Mouse (Mus musculus) hematopoietic multipotent progenitor cell, adult 10-12 weeks (in vitro differentiated cells): ENCODE results near the gene Haus5. TPM values are rescaled to one million over a fixed set of nuclear protein-coding genes. Genes with fewer than 3 reads are reported as not detected.

Experiments
- polyA plus RNA-seq: library from polyadenylated mRNA; stranded (reverse); fragments of >175 nt; gene quantifications from 2 replicates; pipeline ENCODE4 v1.2.3, GENCODE M21; 2012; ENCODE audit warnings: low replicate concordance

The Haus5 gene
- polyA plus RNA-seq, result 4.2 and 16.9 TPM in 2 replicates

DNA sequence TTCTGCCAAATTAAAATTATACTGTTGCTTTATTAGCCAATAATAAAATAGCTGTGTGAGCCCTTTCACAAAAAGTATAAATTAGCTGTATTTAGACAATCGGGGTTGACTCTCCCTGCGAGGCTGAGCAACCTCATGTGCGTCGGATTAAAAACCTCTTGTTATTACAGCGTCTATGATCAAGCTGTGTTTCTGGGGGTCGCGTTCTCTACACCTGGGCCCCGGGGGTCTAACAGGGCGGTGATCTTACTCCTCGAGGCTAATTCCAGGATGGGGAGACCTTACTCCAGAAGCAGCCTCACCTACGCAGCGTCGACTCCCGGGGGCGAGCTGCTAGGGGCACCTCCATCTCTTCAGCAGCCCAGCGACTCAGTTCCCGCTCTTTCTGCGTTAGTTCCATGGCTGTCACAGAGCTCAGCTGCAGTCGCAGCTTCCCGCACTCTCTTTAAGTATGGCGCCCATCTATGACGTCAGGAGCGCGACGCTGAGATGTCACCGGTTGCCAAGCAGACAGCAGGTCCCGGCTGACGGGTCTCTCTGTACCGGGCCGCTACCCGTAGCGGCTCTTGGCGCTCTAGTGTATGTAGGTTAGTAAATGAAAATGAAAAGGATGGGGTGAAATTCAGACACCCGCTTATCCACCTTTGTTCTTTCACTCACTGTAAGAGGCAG, at the start of gene Haus5:
Gene Haus5, minus strand, starts transcription at position 466 of the 672 bp plus-strand sequence.

GRCm38 (mm10) chr7:30711942-30712341, 47.1 kb upstream of the Haus5 start, which contains the start of gene Atp4a:
TSS of gene Atp4a (plus strand) at chr7:30712209.

DNA sequence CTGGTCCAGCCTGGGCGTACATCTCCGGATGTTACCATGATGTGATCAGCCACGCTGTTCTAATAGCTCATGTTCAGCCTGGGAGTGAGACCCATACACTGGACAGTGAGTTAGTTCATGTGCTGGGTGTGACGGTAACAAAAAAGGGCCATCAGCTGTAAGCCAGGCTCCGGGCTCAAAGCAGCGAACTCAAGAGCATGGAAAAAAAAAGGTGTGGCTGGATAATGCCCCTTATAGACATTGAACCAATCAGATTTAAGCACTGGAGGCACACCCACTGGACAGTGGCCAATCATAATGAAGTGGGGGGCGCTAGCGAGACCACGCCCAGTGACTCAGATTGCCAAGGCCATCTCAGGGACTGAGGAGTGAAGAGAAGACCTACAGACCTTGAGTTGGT, 33.8 kb upstream of the Haus5 start, which contains the start of gene 2200002J24Rik:
Gene 2200002J24Rik, plus strand, starts transcription at position 338 of the 400 bp plus-strand sequence.

GRCm38 (mm10) chr7:30671480-30671879, 6.7 kb upstream of the Haus5 start, which contains the start of gene Pmis2:
TSS of gene Pmis2 (minus strand) at chr7:30671605.

GRCm38 (mm10) chr7:30649591-30650540, 14.9 kb downstream of the Haus5 start, which contains the start of gene Rbm42:
TSS of gene Rbm42 (minus strand) at chr7:30650317.

GRCm38 (mm10) chr7:30635752-30636151, 29.0 kb downstream of the Haus5 start, which contains the start of gene Etv2:
TSS of gene Etv2 (minus strand) at chr7:30635852.

GRCm38 (mm10) chr7:30625530-30626384, 39.0 kb downstream of the Haus5 start, which contains the start of gene Cox6b1:
TSS of gene Cox6b1 (minus strand) at chr7:30626151.

GRCm38 (mm10) chr7:30612654-30613402, 52.0 kb downstream of the Haus5 start, which contains the start of gene Upk1a:
TSS of gene Upk1a (minus strand) at chr7:30612847.

Other genes with a start within 250 kb of the Haus5 start
- 15.4 and 73.3 TPM in 2 replicates for gene Hcst, start 245.1 kb downstream of the Haus5 start, polyA plus RNA-seq
- gene Nfkbid, start 243.3 kb downstream of the Haus5 start, polyA plus RNA-seq, result 57.5 and 91.8 TPM in 2 replicates
- 2.4 and 4.5 TPM in 2 replicates for gene Aplp1, start 219.5 kb downstream of the Haus5 start, polyA plus RNA-seq
- gene Kirrel2, start 207.3 kb downstream of the Haus5 start, polyA plus RNA-seq, result 0.18 TPM in 1 of 2 replicates, not detected in the other
- not detected in 2 replicates for gene Nphs1, start 206.7 kb downstream of the Haus5 start, polyA plus RNA-seq
- gene Prodh2, start 171.4 kb downstream of the Haus5 start, polyA plus RNA-seq, result not detected in 2 replicates
- gene Arhgap33, start 129.9 kb downstream of the Haus5 start, polyA plus RNA-seq, result 24.7 and 45.7 TPM in 2 replicates
- 6.3 and 7.9 TPM in 2 replicates for gene Hspb6, start 112.8 kb downstream of the Haus5 start, polyA plus RNA-seq
- gene Proser3, start 112.7 kb downstream of the Haus5 start, polyA plus RNA-seq, result 15.7 and 16.7 TPM in 2 replicates
- gene Lin37, start 105.2 kb downstream of the Haus5 start, polyA plus RNA-seq, result 80.4 and 94.2 TPM in 2 replicates
- 29.9 and 73.5 TPM in 2 replicates for gene U2af1l4, start 101.7 kb downstream of the Haus5 start, polyA plus RNA-seq
- 4.2 and 4.6 TPM in 2 replicates for gene Gm49396, start 101.7 kb downstream of the Haus5 start, polyA plus RNA-seq
- gene Psenen, start 101.4 kb downstream of the Haus5 start, polyA plus RNA-seq, result 47.7 and 71.1 TPM in 2 replicates
- gene Igflr1, start 99.6 kb downstream of the Haus5 start, polyA plus RNA-seq, result 14.3 and 26.5 TPM in 2 replicates
- gene Kmt2b, start 76.3 kb downstream of the Haus5 start, polyA plus RNA-seq, result 105 and 177 TPM in 2 replicates
- gene Zbtb32, start 66.1 kb downstream of the Haus5 start, polyA plus RNA-seq, result 30.3 and 64.8 TPM in 2 replicates
- 0.25 and 0.83 TPM in 2 replicates for gene Upk1a, start 52.1 kb downstream of the Haus5 start, polyA plus RNA-seq
- 31.5 and 104 TPM in 2 replicates for gene Cox6b1, start 38.8 kb downstream of the Haus5 start, polyA plus RNA-seq
- gene Etv2, start 29.1 kb downstream of the Haus5 start, polyA plus RNA-seq, result not detected in 2 replicates
- 174 and 373 TPM in 2 replicates for gene Rbm42, start 14.7 kb downstream of the Haus5 start, polyA plus RNA-seq
- gene Pmis2, start 6.6 kb upstream of the Haus5 start, polyA plus RNA-seq, result not detected in 2 replicates
- gene 2200002J24Rik, start 33.9 kb upstream of the Haus5 start, polyA plus RNA-seq, result not detected in 2 replicates
- gene Atp4a, start 47.2 kb upstream of the Haus5 start, polyA plus RNA-seq, result 0.21 and 0.42 TPM in 2 replicates
- 45.8 and 81.6 TPM in 2 replicates for gene Tmem147, start 64.5 kb upstream of the Haus5 start, polyA plus RNA-seq
- gene Gapdhs, start 78.7 kb upstream of the Haus5 start, polyA plus RNA-seq, result 0.08 TPM in 1 of 2 replicates, not detected in the other
- 0.57 and 0.62 TPM in 2 replicates for gene Sbsn, start 86.5 kb upstream of the Haus5 start, polyA plus RNA-seq
- not detected in 2 replicates for gene Dmkn, start 98.8 kb upstream of the Haus5 start, polyA plus RNA-seq
- gene Krtdap, start 122.9 kb upstream of the Haus5 start, polyA plus RNA-seq, result not detected in 2 replicates
- 14.6 and 29.3 TPM in 2 replicates for gene Ffar2, start 158.8 kb upstream of the Haus5 start, polyA plus RNA-seq
- 0.22 and 0.35 TPM in 2 replicates for gene Ffar3, start 191.2 kb upstream of the Haus5 start, polyA plus RNA-seq
- 15.4 and 23.8 TPM in 2 replicates for gene Ffar1, start 196.6 kb upstream of the Haus5 start, polyA plus RNA-seq
- 64.8 and 456 TPM in 2 replicates for gene Cd22, start 215.3 kb upstream of the Haus5 start, polyA plus RNA-seq
- 2.7 and 3.1 TPM in 2 replicates for gene Mag, start 249.9 kb upstream of the Haus5 start, polyA plus RNA-seq